Mouse (Mus musculus) small intestine, adult 2 months (tissue): ENCODE measurements around the gene Clock.

Source experiments
- CTCF ChIP-seq: fragments of 200-500 bp; IDR thresholded peaks from 2 replicates; pipeline ENCODE4 v1.5.1; 2012; ENCODE audit warnings: low read depth, mild to moderate bottlenecking, control low read depth, inconsistent platforms, low read length, moderate library complexity, mixed read lengths; ENCODE audit not compliant: insufficient replicate concordance, insufficient read length; ENCODE audit errors: extremely low read depth
- POLR2A ChIP-seq: fragments of 200-500 bp; IDR thresholded peaks from 2 replicates; pipeline ENCODE4 v1.6.1; 2012; ENCODE audit warnings: low read depth, mild to moderate bottlenecking, control low read depth, inconsistent platforms, low read length, moderate library complexity

GRCm38 (mm10) chr5:76176411-76176810 is 128.2 kb downstream of the Clock start:
- TF ChIP-seq CTCF, result no peak
- TF ChIP-seq POLR2A, result no peak
